Mouse (Mus musculus) kidney, postnatal 0 days (tissue): ENCODE data around the gene Itga9. TPM values are rescaled to one million over a fixed set of nuclear protein-coding genes. Genes with fewer than 3 reads are reported as not detected.
A peak's percentile ranks its signal among the peaks of the same experiment; 100 is the strongest.

Experiments used
- ATAC-seq: fragments of 200-750 bp; cut with Nextera tagmentation; replicated peaks from 2 replicates; pipeline ENCODE4 v1.8.0; 2017; ENCODE audit warnings: low read depth, moderate number of reproducible peaks, moderate TSS enrichment, moderate library complexity; ENCODE audit not compliant: low FRiP score
- DNase-seq: peaks from one replicate; pipeline ENCODE4 v3.0.0-alpha.2; 2016; ENCODE audit warnings: low spot score
- H3K27ac ChIP-seq: fragments of 300-500 bp; sonication (generic); 2 replicates; pipeline ENCODE4 v1.5.1; 2014; ENCODE audit warnings: mild to moderate bottlenecking
- H3K27me3 ChIP-seq: fragments of 300-500 bp; sonication (generic); 2 replicates; pipeline ENCODE4 v1.6.1; 2014; ENCODE audit warnings: low read length, mixed read lengths; ENCODE audit not compliant: insufficient read depth
- H3K36me3 ChIP-seq: fragments of 300-500 bp; sonication (generic); 2 replicates; pipeline ENCODE4 v1.6.1; 2014; ENCODE audit warnings: low read length, mixed read lengths; ENCODE audit not compliant: insufficient read depth
- H3K4me1 ChIP-seq: fragments of 300-500 bp; sonication (generic); replicated peaks from 2 replicates; pipeline ENCODE4 v1.6.1; 2014; ENCODE audit warnings: antibody characterized with exemption, low read length, mixed read lengths; ENCODE audit not compliant: insufficient read depth
- H3K4me2 ChIP-seq: fragments of 300-500 bp; sonication (generic); 2 replicates; pipeline ENCODE4 v1.6.1; 2014; ENCODE audit warnings: mild to moderate bottlenecking, low read length, moderate library complexity, mixed read lengths
- H3K4me3 ChIP-seq: fragments of 300-500 bp; sonication (generic); replicated peaks from 2 replicates; pipeline ENCODE4 v1.5.1; 2014; ENCODE audit warnings: low read depth, low read length
- H3K9ac ChIP-seq: fragments of 300-500 bp; sonication (generic); 2 replicates; pipeline ENCODE4 v1.6.1; 2014; ENCODE audit warnings: low read depth, low read length
- H3K9me3 ChIP-seq: fragments of 300-500 bp; sonication (generic); replicated peaks from 2 replicates; pipeline ENCODE4 v1.6.1; 2016; ENCODE audit warnings: low read length, inconsistent platforms, mixed read lengths
- CTCF ChIP-seq: IDR thresholded peaks from 2 replicates; pipeline ENCODE4 v1.5.1; 2016; ENCODE audit warnings: antibody characterized with exemption, low read depth, mild to moderate bottlenecking, moderate library complexity
- whole genome bisulfite sequencing: fragments of 180-500 bp; shearing (Covaris S2); extraction: QIAGEN DNeasy Blood & Tissue Kit; methylation state at CpG from one replicate; pipeline ENCODE4 v1.1.7; 2014; 5-methylcytosine and 5-hydroxymethylcytosine counted together
- polyA plus RNA-seq: library from polyadenylated mRNA; unstranded; fragments of >200 nt; fragmentation: Nextera tagmentation; extraction: Ambion mirVana; gene quantifications from 2 replicates; pipeline ENCODE4 v1.2.1, GENCODE M21; 2015

The Itga9 gene
- polyA plus RNA-seq, 1 experiment from 2014 or later: 23.2 TPM

DNA sequence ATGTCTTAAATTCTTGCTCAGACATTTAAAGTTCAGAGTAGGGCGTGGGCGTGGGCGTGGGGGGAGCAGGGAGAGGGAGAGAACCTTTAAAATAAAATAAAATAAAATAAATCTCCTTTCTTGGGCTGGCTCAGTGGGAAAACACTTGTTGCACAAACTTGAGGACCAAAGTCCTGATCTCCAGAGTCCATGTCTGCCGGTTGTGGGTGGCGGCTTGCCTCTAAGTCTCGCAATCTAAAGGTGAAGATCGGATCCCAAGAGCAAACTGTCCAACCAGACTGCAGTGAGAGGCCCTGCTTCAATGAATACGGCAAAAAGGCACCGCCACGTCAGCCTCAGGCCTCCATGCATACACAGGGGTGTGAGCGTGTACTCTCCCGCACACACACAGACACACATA is 333.3 kb downstream of the Itga9 start:
- Histone ChIP-seq H3K27me3 (no peaks in the 10 kb centered on the region), H3K36me3 (no peaks in the 10 kb centered on the region), H3K4me1 (peaks cover 31% of the 10 kb centered on the region), H3K9ac (no peak overlapping the region), H3K27ac (peak overlapping the region; percentile 62), H3K4me3 (no peak overlapping the region), H3K4me2 (peak overlapping the region; percentile 7; the same call in 1 of the 2 replicates), H3K9me3 (no peaks in the 10 kb centered on the region)
- ATAC-seq (peak; percentile 43; the same call in 1 of the 2 replicates), DNase-seq (no peak)
- WGBS: 51% methylated on average over 12 of the region's 12 CpGs
- no peak for TF ChIP-seq CTCF

- Histone ChIP-seq H3K9me3 (no peaks in the 10 kb centered on the region), H3K27me3 (no peaks in the 10 kb centered on the region), H3K4me3 (no peak overlapping the region), H3K4me2 (no peak overlapping the region), H3K4me1 (peaks cover 28% of the 10 kb centered on the region), H3K9ac (no peak overlapping the region), H3K36me3 (no peaks in the 10 kb centered on the region), H3K27ac (peak overlapping the region; percentile 62; the same call in 1 of the 2 replicates)
- no peak for ATAC-seq
- WGBS: 67% methylated on average over 12 of the region's 12 CpGs
- TF ChIP-seq CTCF: no peak
- no peak for DNase-seq
Observed at GRCm38 (mm10) chr9:118940591-118941207, 334.2 kb downstream of the Itga9 start.

DNA sequence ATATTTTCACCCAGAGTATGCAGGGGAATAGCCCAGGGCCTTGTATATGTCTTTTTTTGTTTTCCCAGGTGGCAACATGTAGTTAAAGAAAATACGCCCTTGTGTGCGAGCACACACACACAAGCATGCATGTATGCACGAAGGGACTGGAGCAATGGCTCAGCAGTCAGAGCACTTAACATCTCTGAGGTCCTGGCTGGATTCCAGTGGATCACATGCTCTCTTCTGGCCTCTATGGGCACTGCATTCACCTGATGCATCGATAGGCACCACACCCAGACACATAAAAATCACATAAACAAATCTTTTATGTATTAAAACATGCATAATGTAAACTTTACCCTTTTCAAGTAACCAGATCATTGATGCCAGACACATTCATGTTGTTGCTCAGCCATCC is 335.5 kb downstream of the Itga9 start:
- no peak overlapping the region for H3K4me3 ChIP-seq
- 80% methylated on average over 4 of the region's 4 CpGs for WGBS

DNA sequence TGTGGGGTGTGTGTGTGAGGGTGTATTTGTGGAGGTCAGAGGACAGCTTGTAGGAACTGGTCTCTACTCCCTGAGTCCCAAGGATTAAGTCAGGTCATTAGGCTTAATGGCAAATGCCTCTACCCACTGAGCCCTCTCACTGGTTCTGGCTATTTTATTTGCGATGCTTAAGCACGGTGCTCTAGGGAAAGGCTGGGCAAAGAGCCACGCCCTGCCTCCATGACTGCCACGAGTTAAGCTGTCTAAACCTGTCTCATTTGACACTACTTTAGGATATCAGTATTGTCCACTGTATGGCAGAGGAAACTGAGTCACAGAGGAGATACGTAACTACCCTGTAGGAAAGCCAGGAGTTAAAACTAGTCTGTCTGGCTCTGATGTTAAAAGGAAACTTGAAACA is 337.5 kb downstream of the Itga9 start:
- WGBS: 54% methylated on average over 5 of the region's 5 CpGs
- no peak for TF ChIP-seq CTCF

More for the DNA sequence above, 335.5 kb downstream of the Itga9 start:
- Histone ChIP-seq H3K27me3 (no peaks in the 10 kb centered on the region), H3K27ac (no peak overlapping the region), H3K9ac (no peak overlapping the region), H3K4me1 (peaks cover 22% of the 10 kb centered on the region), H3K9me3 (no peaks in the 10 kb centered on the region), H3K36me3 (no peaks in the 10 kb centered on the region), H3K4me2 (no peak overlapping the region)
- no peak for TF ChIP-seq CTCF
- DNase-seq (no peak), ATAC-seq (no peak)

GRCm38 (mm10) chr9:118944388-118944787 is 337.9 kb downstream of the Itga9 start:
- H3K4me3 ChIP-seq: no peak overlapping the region
- H3K4me1 ChIP-seq: peaks cover 13% of the 10 kb centered on the region; the same call in 1 of the 2 replicates
- no peak for TF ChIP-seq CTCF
- no peak overlapping the region for H3K9ac ChIP-seq
- no peak for DNase-seq
- H3K36me3 ChIP-seq: no peaks in the 10 kb centered on the region
- ATAC-seq: no peak
- no peaks in the 10 kb centered on the region for H3K27me3 ChIP-seq
- 62% methylated on average over 12 of the region's 12 CpGs for WGBS
- no peak overlapping the region for H3K4me2 ChIP-seq
- no peaks in the 10 kb centered on the region for H3K9me3 ChIP-seq
- no peak overlapping the region for H3K27ac ChIP-seq

More for the DNA sequence above, 337.5 kb downstream of the Itga9 start:
- H3K27me3 ChIP-seq: no peaks in the 10 kb centered on the region
- no peak overlapping the region for H3K4me2 ChIP-seq
- no peak overlapping the region for H3K4me3 ChIP-seq
- no peaks in the 10 kb centered on the region for H3K9me3 ChIP-seq
- H3K27ac ChIP-seq: no peak overlapping the region
- DNase-seq: no peak
- no peak overlapping the region for H3K9ac ChIP-seq
- H3K36me3 ChIP-seq: no peaks in the 10 kb centered on the region
- H3K4me1 ChIP-seq: peaks cover 15% of the 10 kb centered on the region; the same call in 1 of the 2 replicates
- no peak for ATAC-seq

DNA sequence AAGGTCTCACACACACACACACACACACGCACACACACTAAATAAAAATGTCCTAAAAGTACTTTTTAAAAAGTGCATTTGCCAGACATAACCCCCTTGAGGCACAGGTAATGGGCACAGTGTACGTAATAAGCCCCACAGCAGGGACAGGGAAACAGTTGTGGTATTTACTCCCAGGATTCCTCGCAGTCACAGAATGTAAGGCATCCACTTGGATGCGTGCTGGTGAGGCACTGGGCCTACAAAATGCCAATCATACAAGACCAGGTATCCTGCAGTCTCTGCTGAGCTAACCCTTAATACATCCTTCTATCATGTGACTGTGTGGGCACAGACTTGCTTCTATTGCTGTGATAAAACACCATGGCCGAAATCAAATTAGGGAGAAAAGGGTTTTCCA is 342.0 kb downstream of the Itga9 start:
- no peaks in the 10 kb centered on the region for H3K27me3 ChIP-seq
- no peaks in the 10 kb centered on the region for H3K9me3 ChIP-seq
- WGBS: 83% methylated on average over 5 of the region's 5 CpGs
- no peak for TF ChIP-seq CTCF
- no peaks in the 10 kb centered on the region for H3K36me3 ChIP-seq
- no peak overlapping the region for H3K27ac ChIP-seq
- no peak overlapping the region for H3K4me2 ChIP-seq
- no peak overlapping the region for H3K9ac ChIP-seq
- H3K4me3 ChIP-seq: no peak overlapping the region
- ATAC-seq (no peak), DNase-seq (no peak)
- no peaks in the 10 kb centered on the region; the same call in 1 of the 2 replicates for H3K4me1 ChIP-seq
